Mouse (Mus musculus): Measurements from ENCODE around the gene Zic1.

DNA sequence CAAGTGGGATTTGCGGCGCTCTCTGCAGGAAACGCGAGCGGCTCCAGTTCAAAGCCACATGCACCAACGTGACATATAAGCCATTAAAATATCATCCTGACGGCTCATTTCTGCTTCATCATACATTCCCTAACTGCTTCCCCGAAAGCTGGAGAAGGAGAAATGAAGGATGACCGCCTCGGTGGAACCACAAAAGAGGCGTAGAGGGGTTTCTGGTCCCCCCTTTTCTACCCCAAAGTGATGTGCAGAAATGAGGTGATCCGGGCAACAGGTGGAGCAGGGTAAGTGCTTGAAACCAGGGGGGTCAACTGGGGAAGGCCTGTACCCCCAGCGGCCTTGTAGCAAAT is 3.3 kb upstream of the Zic1 start:
- TF ChIP-seq CTCF (IDR thresholded peaks at IDR 0.05; ENCODE audit: borderline replicate concordance, control insufficient read depth, extremely low read depth, insufficient read depth, low read length, poor library complexity) (no peak), POLR2A (IDR thresholded peaks at IDR 0.05; ENCODE audit: control insufficient read depth, extremely low read depth, insufficient read depth, low read length, poor library complexity) (no peak)
